Mouse (Mus musculus) erythroblast, embryonic 14.5 days (primary cell): ENCODE data around the gene Gm10563.

Experiments
- GATA1 ChIP-seq: IDR thresholded peaks from 2 replicates; pipeline ENCODE4 v1.6.1; 2012; ENCODE audit warnings: low read length, inconsistent platforms, mixed read lengths
- TAL1 ChIP-seq: IDR thresholded peaks from 3 replicates; pipeline ENCODE4 v1.6.1; 2012; ENCODE audit warnings: low read length, inconsistent platforms, mixed read lengths

- TF ChIP-seq GATA1 (no peak), TAL1 (no peak)
Measured at GRCm38 (mm10) chr4:155568170-155568569, 77.0 kb downstream of the Gm10563 start.
